Mouse (Mus musculus): ENCODE measurements around the gene Adamtsl1. TPM values are rescaled to one million over a fixed set of nuclear protein-coding genes. Genes with fewer than 3 reads are reported as not detected.

Adamtsl1 gene
- polyA plus RNA-seq, 1 experiment, result not detected

DNA sequence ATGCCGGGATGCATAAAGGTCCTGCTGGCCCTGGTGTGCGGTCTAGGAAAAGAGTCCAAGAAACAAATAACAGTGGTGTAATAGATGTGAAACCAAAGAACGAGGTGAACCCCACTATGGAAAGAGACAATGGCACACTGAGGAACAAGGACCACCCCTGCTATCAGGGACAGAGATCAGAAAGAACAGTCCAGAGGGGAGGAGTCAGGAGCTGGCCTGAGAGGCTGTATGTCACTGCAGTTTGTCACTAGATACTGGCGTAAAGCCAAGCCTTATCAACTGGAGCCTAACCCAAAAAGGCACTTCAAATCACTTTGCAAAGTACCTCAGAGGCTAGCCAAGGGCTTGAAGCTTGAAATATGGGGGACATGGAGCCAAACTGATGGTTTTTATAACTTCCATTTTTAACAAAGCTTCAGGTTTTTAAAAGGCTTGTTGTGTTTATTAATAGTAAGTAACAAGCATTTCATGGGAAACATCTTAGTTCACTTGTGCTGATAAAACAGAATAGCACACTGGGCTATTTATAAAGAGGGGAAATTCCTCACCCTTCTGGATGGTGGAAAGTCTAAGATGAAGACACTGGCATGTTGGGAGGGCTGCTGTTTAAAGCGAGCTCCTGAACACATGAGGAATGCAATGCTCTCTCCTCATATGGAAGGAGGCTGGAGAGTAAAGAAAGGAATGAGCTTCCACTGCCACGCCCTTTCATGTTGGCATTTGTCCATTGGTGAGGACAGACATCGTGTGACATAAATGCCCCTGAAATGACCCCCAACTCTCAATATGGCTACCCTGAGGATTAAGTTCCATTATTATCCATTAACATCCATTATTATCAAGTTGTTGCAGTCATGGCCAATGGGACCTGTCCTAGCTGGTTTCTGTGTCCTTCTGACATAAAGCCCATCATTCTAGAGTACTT is 797.1 kb downstream of the Adamtsl1 start:
- Histone ChIP-seq H3K4me3 (replicated peaks; ENCODE audit: control insufficient read depth, low read depth, low read length) (no peak overlapping the region), H3K4me1 (ENCODE audit: control insufficient read depth, insufficient read depth, low read length) (no peaks in the 10 kb centered on the region), H3K27ac (ENCODE audit: control insufficient read depth, insufficient read depth, low read depth, low read length, poor library complexity) (no peak overlapping the region)
- 67% methylated on average over 7 of the region's 7 CpGs for WGBS
- no peak for TF ChIP-seq CTCF (IDR thresholded peaks at IDR 0.05; ENCODE audit: control insufficient read depth, insufficient read depth, low read length)
- TF ChIP-seq POLR2A (IDR thresholded peaks at IDR 0.05; ENCODE audit: borderline replicate concordance, control insufficient read depth, low read depth, low read length), result no peak

DNA sequence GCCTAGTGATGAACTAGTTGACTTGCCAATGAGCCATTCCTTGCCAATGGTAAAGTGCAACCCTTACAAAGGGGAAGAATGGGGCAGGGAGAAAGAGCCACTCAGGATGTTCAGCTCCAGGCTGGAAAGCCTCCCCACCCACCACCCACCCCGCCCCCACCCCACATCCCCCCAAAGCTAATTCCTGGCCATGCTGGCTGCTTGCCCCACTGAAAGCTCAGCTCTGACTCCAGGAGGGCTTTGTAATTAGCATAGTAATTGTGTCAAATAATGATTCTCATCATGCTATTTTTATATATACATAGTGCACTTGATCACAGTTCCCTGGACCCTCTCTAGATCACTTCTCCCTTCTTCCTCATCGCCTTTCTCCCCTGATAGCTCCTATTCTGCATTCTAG is 798.4 kb downstream of the Adamtsl1 start:
- WGBS, result 69% methylated on average over 2 of the region's 2 CpGs
- Histone ChIP-seq H3K4me3 (replicated peaks; ENCODE audit: control insufficient read depth, low read depth, low read length) (no peak overlapping the region), H3K27ac (ENCODE audit: control insufficient read depth, insufficient read depth, low read depth, low read length, poor library complexity) (no peak overlapping the region), H3K4me1 (ENCODE audit: control insufficient read depth, insufficient read depth, low read length) (no peaks in the 10 kb centered on the region)
- TF ChIP-seq POLR2A (IDR thresholded peaks at IDR 0.05; ENCODE audit: borderline replicate concordance, control insufficient read depth, low read depth, low read length) (no peak), CTCF (IDR thresholded peaks at IDR 0.05; ENCODE audit: control insufficient read depth, insufficient read depth, low read length) (no peak)

DNA sequence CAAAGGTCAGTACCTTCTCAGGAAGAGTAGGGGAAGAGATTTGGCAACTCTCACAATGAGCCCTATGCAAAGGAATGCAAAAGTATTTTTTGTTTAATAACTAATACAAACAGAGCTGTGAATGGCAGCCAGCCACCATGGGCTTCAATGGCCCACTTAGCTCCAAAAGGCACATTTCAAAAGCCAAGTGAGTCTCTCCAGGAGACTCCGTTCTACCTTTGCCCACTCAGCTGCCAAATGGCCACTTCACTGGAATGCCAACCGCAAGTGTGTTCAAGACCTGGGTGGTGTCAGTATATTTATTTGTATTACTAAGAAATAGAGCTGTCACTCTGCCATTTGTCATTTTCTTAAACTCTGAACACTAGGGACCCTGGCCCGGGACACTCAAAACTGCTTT is 800.5 kb downstream of the Adamtsl1 start:
- Histone ChIP-seq H3K27ac (ENCODE audit: control insufficient read depth, insufficient read depth, low read depth, low read length, poor library complexity) (no peak overlapping the region), H3K4me1 (ENCODE audit: control insufficient read depth, insufficient read depth, low read length) (no peaks in the 10 kb centered on the region), H3K4me3 (replicated peaks; ENCODE audit: control insufficient read depth, low read depth, low read length) (no peak overlapping the region)
- no peak for TF ChIP-seq POLR2A (IDR thresholded peaks at IDR 0.05; ENCODE audit: borderline replicate concordance, control insufficient read depth, low read depth, low read length)
- TF ChIP-seq CTCF (IDR thresholded peaks at IDR 0.05; ENCODE audit: control insufficient read depth, insufficient read depth, low read length), result no peak
- 84% methylated on average over 3 of the region's 3 CpGs for WGBS

DNA sequence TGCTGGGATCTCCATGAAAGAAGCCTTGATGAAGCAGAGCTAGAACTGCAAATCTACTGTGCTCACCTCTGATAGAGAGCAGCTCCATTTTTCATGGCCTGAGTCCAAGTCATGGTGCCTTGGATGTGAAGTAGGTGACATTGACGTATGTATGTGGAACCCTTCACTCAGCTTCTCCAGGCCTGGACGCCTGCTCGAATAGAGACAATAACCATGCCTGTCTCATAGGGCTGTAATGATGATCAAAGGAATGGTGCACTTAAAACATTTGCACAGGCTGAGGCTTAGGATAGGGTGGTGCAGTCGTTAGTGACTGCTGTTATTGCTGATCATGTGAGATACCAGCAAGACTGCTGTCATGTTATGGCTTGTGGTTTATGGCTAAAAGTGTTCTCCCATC is 801.1 kb downstream of the Adamtsl1 start:
- no peak overlapping the region for H3K27ac ChIP-seq (ENCODE audit: control insufficient read depth, insufficient read depth, low read depth, low read length, poor library complexity)
- TF ChIP-seq CTCF (IDR thresholded peaks at IDR 0.05; ENCODE audit: control insufficient read depth, insufficient read depth, low read length) (no peak), POLR2A (IDR thresholded peaks at IDR 0.05; ENCODE audit: borderline replicate concordance, control insufficient read depth, low read depth, low read length) (no peak)
- H3K4me3 ChIP-seq (replicated peaks; ENCODE audit: control insufficient read depth, low read depth, low read length), result no peak overlapping the region
- H3K4me1 ChIP-seq (ENCODE audit: control insufficient read depth, insufficient read depth, low read length), result no peaks in the 10 kb centered on the region
- 72% methylated on average over 4 of the region's 4 CpGs for WGBS

DNA sequence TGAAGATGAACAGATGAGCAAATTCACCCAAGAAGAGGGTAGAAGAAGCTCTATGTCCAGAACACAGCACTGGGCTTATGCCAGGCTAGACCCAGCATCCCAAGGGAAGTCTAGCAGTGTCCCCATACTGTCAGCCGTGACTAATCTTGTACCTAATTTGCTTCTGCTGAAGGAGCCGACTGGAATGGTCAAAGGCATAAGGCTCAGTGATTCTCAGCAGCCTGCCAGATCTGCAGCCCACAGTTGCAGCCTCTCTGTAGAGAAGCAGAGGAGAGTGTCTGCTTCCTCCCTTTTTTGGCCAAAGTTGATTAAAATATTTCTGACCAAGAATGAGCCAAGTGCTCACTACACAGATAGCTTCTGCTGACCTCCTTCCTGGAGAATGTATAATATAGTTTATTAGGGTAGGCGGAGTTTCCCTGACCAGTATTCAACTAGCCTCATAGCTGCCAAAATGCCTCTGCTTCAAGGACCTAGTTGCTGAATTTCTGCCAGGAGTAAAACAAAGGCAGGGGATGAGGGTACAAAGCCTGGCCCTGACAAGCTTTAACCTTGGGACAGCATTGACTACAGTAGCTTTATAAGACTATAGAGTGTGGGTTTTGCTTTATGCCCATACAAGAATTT is 804.1 kb downstream of the Adamtsl1 start:
- no peak overlapping the region for H3K4me3 ChIP-seq (replicated peaks; ENCODE audit: control insufficient read depth, low read depth, low read length)
- 79% methylated on average over 3 of the region's 3 CpGs for WGBS
- TF ChIP-seq POLR2A (IDR thresholded peaks at IDR 0.05; ENCODE audit: borderline replicate concordance, control insufficient read depth, low read depth, low read length) (no peak), CTCF (IDR thresholded peaks at IDR 0.05; ENCODE audit: control insufficient read depth, insufficient read depth, low read length) (no peak)
- no peak overlapping the region for H3K27ac ChIP-seq (ENCODE audit: control insufficient read depth, insufficient read depth, low read depth, low read length, poor library complexity)
- H3K4me1 ChIP-seq (ENCODE audit: control insufficient read depth, insufficient read depth, low read length), result no peaks in the 10 kb centered on the region

DNA sequence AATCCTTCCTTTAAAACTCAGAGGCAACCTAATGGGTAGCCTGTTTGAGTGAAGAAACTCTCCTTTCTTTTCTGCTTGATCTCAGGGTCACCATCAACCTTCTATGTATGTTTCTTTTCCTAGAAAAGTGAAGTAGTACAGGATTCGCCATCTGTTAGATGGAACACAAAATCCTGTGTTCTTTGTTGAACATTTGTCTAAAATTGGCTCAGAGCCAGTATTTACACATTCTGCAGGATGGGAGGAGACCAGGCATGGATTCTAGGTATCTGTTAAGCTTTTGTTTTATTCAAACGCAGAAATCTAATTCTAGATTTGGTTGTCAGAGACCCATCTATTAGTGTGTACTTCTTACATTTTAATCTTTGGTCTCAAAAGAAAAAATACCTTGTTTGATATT is 811.4 kb downstream of the Adamtsl1 start:
- 68% methylated on average over 2 of the region's 2 CpGs for WGBS
- Histone ChIP-seq H3K4me3 (replicated peaks; ENCODE audit: control insufficient read depth, low read depth, low read length) (no peak overlapping the region), H3K27ac (ENCODE audit: control insufficient read depth, insufficient read depth, low read depth, low read length, poor library complexity) (no peak overlapping the region), H3K4me1 (ENCODE audit: control insufficient read depth, insufficient read depth, low read length) (no peaks in the 10 kb centered on the region)
- TF ChIP-seq CTCF (IDR thresholded peaks at IDR 0.05; ENCODE audit: control insufficient read depth, insufficient read depth, low read length), result no peak
- TF ChIP-seq POLR2A (IDR thresholded peaks at IDR 0.05; ENCODE audit: borderline replicate concordance, control insufficient read depth, low read depth, low read length), result no peak

DNA sequence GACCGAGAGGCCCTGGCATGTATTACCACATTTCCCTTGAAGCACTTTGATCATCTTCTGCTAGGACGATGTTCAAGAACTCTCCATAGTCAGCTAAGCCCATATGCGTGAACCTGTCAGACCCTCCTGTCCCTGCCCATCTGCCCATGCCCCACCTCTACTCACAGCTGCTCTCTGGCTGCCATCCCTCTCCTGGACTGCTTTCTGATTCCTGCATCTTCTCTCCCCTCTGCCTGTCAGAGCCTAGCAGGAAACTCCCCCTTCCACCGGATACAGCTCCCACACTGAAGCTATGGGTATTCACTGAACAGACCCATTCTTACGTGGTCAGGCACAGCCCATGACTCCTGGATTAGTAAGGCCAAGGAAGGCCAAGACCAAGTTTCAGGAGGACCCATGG is 812.0 kb downstream of the Adamtsl1 start:
- Histone ChIP-seq H3K4me3 (replicated peaks; ENCODE audit: control insufficient read depth, low read depth, low read length) (no peak overlapping the region), H3K27ac (ENCODE audit: control insufficient read depth, insufficient read depth, low read depth, low read length, poor library complexity) (no peak overlapping the region), H3K4me1 (ENCODE audit: control insufficient read depth, insufficient read depth, low read length) (no peaks in the 10 kb centered on the region)
- TF ChIP-seq CTCF (IDR thresholded peaks at IDR 0.05; ENCODE audit: control insufficient read depth, insufficient read depth, low read length) (no peak), POLR2A (IDR thresholded peaks at IDR 0.05; ENCODE audit: borderline replicate concordance, control insufficient read depth, low read depth, low read length) (no peak)
- WGBS, result 71% methylated on average over 5 of the region's 5 CpGs

DNA sequence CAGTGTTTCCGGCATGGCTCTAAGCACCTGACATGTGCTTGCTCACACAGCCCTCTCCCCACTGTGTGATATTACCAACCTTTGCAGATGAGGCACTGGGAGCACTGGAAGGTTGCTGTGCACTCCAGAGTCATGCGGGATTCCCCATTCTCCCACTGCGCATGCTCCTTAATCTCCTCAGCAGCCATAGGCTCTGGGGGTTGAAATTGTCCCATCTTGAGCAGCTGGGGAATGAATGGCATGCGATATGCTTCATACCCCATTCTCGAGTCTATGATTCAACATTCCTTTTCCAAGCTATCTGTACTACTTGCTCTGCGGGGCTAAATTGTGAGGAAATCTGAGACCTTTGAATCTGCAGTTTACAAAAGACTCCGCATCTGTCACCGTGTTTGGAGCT is 812.7 kb downstream of the Adamtsl1 start:
- Histone ChIP-seq H3K4me3 (replicated peaks; ENCODE audit: control insufficient read depth, low read depth, low read length) (no peak overlapping the region), H3K4me1 (ENCODE audit: control insufficient read depth, insufficient read depth, low read length) (no peaks in the 10 kb centered on the region), H3K27ac (ENCODE audit: control insufficient read depth, insufficient read depth, low read depth, low read length, poor library complexity) (no peak overlapping the region)
- WGBS, result 87% methylated on average over 8 of the region's 8 CpGs
- no peak for TF ChIP-seq POLR2A (IDR thresholded peaks at IDR 0.05; ENCODE audit: borderline replicate concordance, control insufficient read depth, low read depth, low read length)
- TF ChIP-seq CTCF (IDR thresholded peaks at IDR 0.05; ENCODE audit: control insufficient read depth, insufficient read depth, low read length), result no peak

All from bone marrow, adult 2 months (tissue).